Mouse (Mus musculus) heart, postnatal 10 days (tissue): ENCODE results near the gene Rlf. TPM values are rescaled to one million over a fixed set of nuclear protein-coding genes. Genes with fewer than 3 reads are reported as not detected.
"Not testable (repeated sequence)": the region's sequence is repeated elsewhere in the genome, so short reads cannot be mapped to it uniquely, and the experiment has no call there.

Experiments used
- DNase-seq, 2 experiments: peaks; one replicate each; pipeline ENCODE4 v3.0.0; 2021
- intact Hi-C: fragments of 180-260 bp; cut with DNase I; formaldehyde crosslinking; loops from one replicate; pipeline ENCODE4 v1.15.1; 2025
- total RNA-seq, 2 experiments: library from RNA; stranded (reverse); gene quantifications; 2 replicates each; pipeline ENCODE4 v1.2.3; 2021

The Rlf gene
- total RNA-seq, 2 experiments from 2014 or later = 19.4 to 20.1 TPM

GRCm38 (mm10) chr4:121179669-121180068 lies 35.2 kb downstream of the Rlf start:
- DNase-seq = no peak
- intact Hi-C loops = loop anchor here (1.0 kb wide), 1 partner anchor 8 kb away; no protein-coding TSS in a partner anchor

GRCm38 (mm10) chr4:121167656-121168055 lies 47.2 kb downstream of the Rlf start:
- intact Hi-C loops = no loop called here

GRCm38 (mm10) chr4:121166697-121167096 lies 48.2 kb downstream of the Rlf start:
- DNase-seq, intact Hi-C loops: not testable (repeated sequence)

More at GRCm38 (mm10) chr4:121167656-121168055, 47.2 kb downstream of the Rlf start:
- DNase-seq = no peak

GRCm38 (mm10) chr4:121163501-121164030 lies 51.3 kb downstream of the Rlf start:
- peak in 1 of 2 experiments; percentile 8 for DNase-seq
- intact Hi-C loops = no loop called here

- intact Hi-C loops = no loop called here
- DNase-seq = no peak
Measured at GRCm38 (mm10) chr4:121109126-121109525, 105.8 kb downstream of the Rlf start, which contains the start of gene Tmco2. Gene Tmco2 (minus strand): TSS chr4:121109226.

- intact Hi-C loops = no loop called here
- no peak for DNase-seq
Measured at GRCm38 (mm10) chr4:121103304-121103703, 111.6 kb downstream of the Rlf start.

GRCm38 (mm10) chr4:121097650-121098378 lies 117.1 kb downstream of the Rlf start, which contains the start of gene Zmpste24:
Gene Zmpste24 (minus strand): TSS chr4:121098241.
- intact Hi-C loops = loop anchor here (5.0 kb wide), 1 partner anchor 119 kb away; the partner anchor contains the start of gene Rlf

More at GRCm38 (mm10) chr4:121097650-121098378, 117.1 kb downstream of the Rlf start, which contains the start of gene Zmpste24:
- DNase-seq = peak; percentile 91 to 93

Other genes with a start within 250 kb of the Rlf start
- 10 to 100 TPM; 29.9 to 32.8 TPM for gene Smap2, start 197.8 kb downstream of the Rlf start, total RNA-seq
- 1 to 10 TPM; 1.1 to 1.2 TPM for gene Col9a2, start 175.7 kb downstream of the Rlf start, total RNA-seq
- 10 to 100 TPM; 20.9 to 22.2 TPM for gene Zmpste24, start 116.8 kb downstream of the Rlf start, total RNA-seq
- gene Tmco2, start 105.9 kb downstream of the Rlf start, total RNA-seq = not detected
- gene Gm12888, start 109.8 kb upstream of the Rlf start, total RNA-seq = not detected
- not detected for gene Gm12886, start 208.0 kb upstream of the Rlf start, total RNA-seq